Mouse (Mus musculus): ENCODE measurements around the gene Ywhah.
"Not testable (repeated sequence)": the region's sequence is repeated elsewhere in the genome, so short reads cannot be mapped to it uniquely, and the experiment has no call there.

Gene Ywhah

GRCm38 (mm10) chr5:33011132-33012106 is 7.2 kb upstream of the Ywhah start:
- DNase-seq (ENCODE audit: low spot score): no peak

DNA sequence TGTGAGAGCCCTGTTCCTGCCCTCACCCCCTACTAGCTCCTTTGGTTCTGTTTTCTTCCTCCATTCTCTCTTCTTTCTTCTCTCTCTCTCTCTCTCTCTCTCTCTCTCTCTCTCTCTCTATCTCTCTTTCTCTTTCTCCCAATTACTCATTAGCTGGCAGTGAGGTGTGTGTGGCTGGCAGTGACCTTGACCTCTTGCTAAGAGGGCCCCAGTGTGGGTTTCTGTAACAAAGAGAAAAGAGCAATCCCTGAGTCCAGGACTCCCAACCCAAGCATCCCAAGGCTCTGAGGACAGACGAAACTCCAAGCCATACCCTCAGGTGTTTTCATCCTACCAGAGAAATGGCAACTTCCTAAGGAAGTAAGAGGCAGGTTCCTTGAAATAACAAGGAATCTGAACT is 4.5 kb upstream of the Ywhah start:
- DNase-seq (ENCODE audit: low spot score): no peak

GRCm38 (mm10) chr5:33015579-33015978 is 3.0 kb upstream of the Ywhah start:
- no peak for DNase-seq (ENCODE audit: low spot score)

GRCm38 (mm10) chr5:33018189-33018560 is 441 bp upstream of the Ywhah start:
- no peak for DNase-seq (ENCODE audit: low spot score)

DNA sequence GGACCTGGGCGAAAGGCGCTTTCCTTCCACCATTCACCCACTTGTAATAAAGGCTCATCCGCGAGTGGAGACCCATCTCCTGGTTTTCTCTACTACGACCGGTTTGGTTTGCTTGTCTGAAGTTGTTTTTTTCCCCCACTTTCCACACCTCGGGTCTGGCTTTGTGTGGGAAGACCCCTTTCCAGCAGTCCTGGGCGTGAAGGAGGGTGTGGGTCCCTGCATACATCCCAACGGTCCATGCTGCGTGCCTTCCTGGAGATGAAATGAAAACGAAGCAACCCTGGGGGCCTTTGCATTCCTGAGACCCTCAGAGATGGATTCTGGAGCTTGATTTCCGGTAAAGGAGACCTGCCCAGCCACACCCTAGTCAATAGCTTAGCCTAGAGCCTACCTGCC is 808 bp downstream of the Ywhah start:
- DNase-seq (ENCODE audit: low spot score): no peak

GRCm38 (mm10) chr5:33021622-33022021 is 3.0 kb downstream of the Ywhah start:
- no peak for DNase-seq (ENCODE audit: low spot score)

GRCm38 (mm10) chr5:33023337-33023736 is 4.7 kb downstream of the Ywhah start:
- no peak for DNase-seq (ENCODE audit: low spot score)

- no peak for DNase-seq (ENCODE audit: low spot score)
These were observed 5.9 kb downstream of the Ywhah start for GRCm38 (mm10) chr5:33024474-33024873.

GRCm38 (mm10) chr5:33028656-33029055 is 10.0 kb downstream of the Ywhah start:
- no peak for DNase-seq (ENCODE audit: low spot score)

- no peak for DNase-seq (ENCODE audit: low spot score)
These were observed 12.0 kb downstream of the Ywhah start for GRCm38 (mm10) chr5:33030425-33031175.

GRCm38 (mm10) chr5:33032036-33032773 is 13.6 kb downstream of the Ywhah start:
- DNase-seq (ENCODE audit: low spot score): no peak

- DNase-seq (ENCODE audit: low spot score): peak; percentile 78
These were observed 14.5 kb downstream of the Ywhah start for GRCm38 (mm10) chr5:33033121-33033520.

- DNase-seq (ENCODE audit: low spot score): not testable (repeated sequence)
These were observed 15.0 kb downstream of the Ywhah start for GRCm38 (mm10) chr5:33033633-33034032.

- no peak for DNase-seq (ENCODE audit: low spot score)
These were observed 15.5 kb downstream of the Ywhah start for GRCm38 (mm10) chr5:33034100-33034499.

DNA sequence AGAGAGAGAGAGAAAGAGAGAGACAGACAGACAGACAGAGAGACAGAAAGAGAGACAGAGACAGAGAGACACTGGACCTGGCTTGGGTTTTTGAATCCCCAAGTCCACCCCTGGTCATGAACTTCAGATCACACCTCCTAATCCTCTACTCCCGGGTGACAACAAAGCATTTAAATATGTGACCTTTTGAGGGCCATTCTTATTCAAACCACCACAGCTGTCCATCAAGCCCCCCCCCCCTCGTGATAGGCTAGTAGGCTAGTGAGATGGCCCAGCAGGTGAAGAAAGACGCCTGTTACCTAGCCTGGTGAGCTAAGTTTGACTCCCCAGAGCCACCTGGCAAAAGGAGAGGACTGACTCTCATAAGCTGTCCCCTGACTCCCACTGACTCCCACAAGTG is 16.3 kb downstream of the Ywhah start:
- no peak for DNase-seq (ENCODE audit: low spot score)

DNA sequence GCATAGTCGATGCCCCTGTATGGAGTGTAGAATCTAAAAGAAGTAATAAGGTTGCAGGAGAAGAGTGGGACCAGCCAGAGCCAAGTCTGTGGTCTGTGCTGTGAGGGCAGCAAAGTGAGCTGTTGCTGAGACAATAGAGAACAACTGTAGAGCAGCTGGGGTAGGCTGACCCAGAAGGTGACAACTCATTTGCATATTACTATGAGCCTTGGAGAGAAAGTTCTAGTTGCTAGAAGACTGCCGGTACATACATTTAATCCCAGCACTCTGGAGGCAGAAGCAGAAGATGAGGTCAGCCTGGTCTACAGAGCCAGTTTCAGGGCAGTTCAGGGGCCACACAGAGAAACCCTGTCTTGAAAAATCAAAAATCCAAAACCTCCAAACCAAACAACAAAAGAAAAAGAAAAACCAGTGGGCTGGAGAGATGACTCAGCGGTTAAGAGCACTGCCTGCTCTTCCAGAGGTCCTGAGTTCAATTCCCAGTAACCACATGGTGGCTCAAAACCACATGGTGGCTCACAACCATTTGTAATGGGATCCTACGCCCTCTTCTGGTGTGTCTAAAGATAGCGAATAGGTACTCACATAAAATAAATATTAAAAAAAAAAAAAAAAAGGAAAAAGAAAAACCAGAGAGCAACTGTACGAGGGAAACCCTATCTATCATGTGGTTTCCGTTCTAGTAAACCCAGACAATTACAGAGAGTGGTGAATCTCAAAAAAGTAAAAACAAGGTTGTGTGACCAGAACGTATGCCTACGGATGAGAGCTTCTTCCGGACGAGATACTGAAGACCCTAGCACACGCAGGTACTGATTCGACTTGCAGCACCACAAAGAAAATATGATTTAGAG is 20.3 kb downstream of the Ywhah start:
- DNase-seq (ENCODE audit: low spot score): no peak

DNA sequence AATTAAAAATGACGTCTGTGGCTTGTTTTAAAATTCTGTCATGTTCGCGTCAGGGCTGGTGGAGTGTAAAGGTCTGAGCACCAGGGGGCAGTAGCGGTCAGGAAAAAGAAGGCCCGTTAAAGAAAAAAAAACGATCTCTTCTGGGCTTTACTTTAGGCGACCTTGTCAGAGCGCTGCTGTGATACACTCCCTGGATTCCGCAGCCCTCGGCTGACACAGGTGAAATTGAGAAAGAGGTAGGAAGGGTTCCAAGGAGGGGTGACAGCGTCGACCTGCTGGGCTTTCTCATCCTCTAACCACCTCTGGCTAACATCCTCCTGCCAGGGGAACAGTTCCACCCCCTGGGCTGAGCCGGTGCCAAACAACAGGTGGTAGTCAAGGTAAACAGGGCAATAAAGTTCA is 20.9 kb downstream of the Ywhah start:
- DNase-seq (ENCODE audit: low spot score): no peak

DNA sequence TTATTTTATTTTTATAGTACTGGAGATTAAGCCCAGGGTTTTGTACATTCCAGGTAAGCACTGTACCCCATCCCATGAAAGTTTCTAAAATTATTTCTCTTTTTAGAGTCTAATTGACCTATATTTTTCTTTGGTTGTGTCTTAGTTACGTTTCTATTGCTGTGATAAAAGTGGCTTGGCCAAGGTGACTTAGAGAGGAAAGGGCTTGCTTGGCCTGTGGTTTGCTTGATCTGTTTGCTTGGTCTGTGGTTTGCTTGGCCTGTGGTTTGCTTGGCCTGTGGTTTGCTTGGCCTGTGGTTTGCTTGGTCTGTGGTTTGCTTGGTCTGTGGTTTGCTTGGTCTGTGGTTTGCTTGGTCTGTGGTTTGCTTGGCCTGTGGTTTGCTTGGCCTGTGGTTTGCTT is 22.1 kb downstream of the Ywhah start:
- DNase-seq (ENCODE audit: low spot score): not testable (repeated sequence)

DNA sequence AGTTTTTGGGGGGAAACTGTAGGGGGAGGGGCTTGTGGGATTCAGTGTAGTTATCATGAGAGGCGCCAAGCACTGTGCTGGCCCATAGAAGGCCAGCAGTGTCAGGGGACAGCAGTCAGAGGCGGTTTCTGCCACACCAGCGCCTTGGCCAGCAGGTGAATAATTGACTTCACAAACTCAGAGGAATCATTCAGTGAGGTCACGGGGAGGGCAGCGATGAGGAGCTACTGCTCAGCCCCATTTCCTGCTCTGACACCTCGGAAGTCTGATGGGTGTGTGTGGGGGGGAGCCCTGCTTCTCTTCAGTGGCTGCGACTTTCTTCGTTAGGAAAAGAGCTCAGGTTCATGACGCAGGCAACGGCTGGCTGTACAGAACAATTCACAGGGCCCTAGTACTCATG is 24.8 kb downstream of the Ywhah start:
- DNase-seq (ENCODE audit: low spot score): no peak

- DNase-seq (ENCODE audit: low spot score): no peak
These were observed 26.2 kb downstream of the Ywhah start for GRCm38 (mm10) chr5:33044636-33045315.

- DNase-seq (ENCODE audit: low spot score): no peak
These were observed 26.7 kb downstream of the Ywhah start for GRCm38 (mm10) chr5:33045316-33045705.
